Mouse (Mus musculus) liver, embryonic 16.5 days (tissue): ENCODE measurements around the gene Apoa1. TPM values are rescaled to one million over a fixed set of nuclear protein-coding genes. Genes with fewer than 3 reads are reported as not detected.

Experiments used
- polyA plus RNA-seq: library from polyadenylated mRNA; unstranded; fragments of >200 nt; fragmentation: Nextera tagmentation; extraction: Ambion mirVana; gene quantifications from 2 replicates; pipeline ENCODE4 v1.2.1, GENCODE M21; 2015

Gene Apoa1
- polyA plus RNA-seq, 1 experiment from 2014 or later = 7,451 TPM

Other genes with a start within 250 kb of the Apoa1 start
- gene Pafah1b2, start 215.9 kb upstream of the Apoa1 start, polyA plus RNA-seq = 57.6 and 63.3 TPM in 2 replicates
- 1.6 and 1.7 TPM in 2 replicates for gene Sik3, start 215.8 kb upstream of the Apoa1 start, polyA plus RNA-seq
- 9.3 and 14.0 TPM in 2 replicates for gene Apoc3, start 7.1 kb downstream of the Apoa1 start, polyA plus RNA-seq
- gene Apoa4, start 12.1 kb downstream of the Apoa1 start, polyA plus RNA-seq = 0.07 and 14.5 TPM in 2 replicates
- gene Apoa5, start 40.1 kb downstream of the Apoa1 start, polyA plus RNA-seq = 0.67 and 1.1 TPM in 2 replicates
- 20.5 and 23.6 TPM in 2 replicates for gene Zpr1, start 44.5 kb downstream of the Apoa1 start, polyA plus RNA-seq
- gene Bud13, start 54.4 kb downstream of the Apoa1 start, polyA plus RNA-seq = 6.5 and 6.7 TPM in 2 replicates
- not detected in 2 replicates for gene 4931429L15Rik, start 91.4 kb downstream of the Apoa1 start, polyA plus RNA-seq